Mouse (Mus musculus): ENCODE measurements around the gene Rnpepl1. TPM values are rescaled to one million over a fixed set of nuclear protein-coding genes. Genes with fewer than 3 reads are reported as not detected.

Rnpepl1 gene
- 207 and 319 TPM in 2 replicates for polyA plus RNA-seq (2012; rRNA removed; ENCODE audit: low replicate concordance)

DNA sequence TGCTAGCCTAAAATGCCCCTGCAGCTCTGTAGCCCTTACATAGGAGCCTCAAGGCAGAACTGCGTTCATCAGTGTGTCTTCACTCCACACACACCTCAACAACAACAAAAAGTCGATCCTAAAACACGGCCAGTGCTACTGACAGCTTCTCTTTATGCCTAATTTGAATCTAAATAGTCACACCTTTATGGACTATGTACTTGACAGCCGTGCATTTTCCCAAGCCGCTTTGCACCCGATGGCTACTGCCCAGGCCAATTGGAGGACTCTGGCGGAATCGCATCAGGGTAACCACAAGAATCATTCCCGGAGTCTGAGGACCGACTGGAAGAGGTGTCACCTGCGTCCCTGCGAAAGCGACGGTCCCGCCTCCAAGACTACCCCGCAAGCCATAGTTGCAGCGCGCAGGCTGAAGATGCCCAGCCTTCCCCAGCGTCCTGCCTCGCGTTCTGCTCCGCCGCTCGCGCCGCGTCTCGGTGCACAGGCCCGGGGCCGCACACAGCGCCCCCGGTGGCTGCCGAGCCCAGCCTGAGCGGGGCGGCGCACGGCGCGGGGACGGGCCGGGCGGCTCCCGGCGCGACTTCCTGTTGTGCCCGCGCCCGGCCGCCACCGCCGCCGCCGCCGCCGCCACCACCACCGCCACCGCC, at the start of gene Rnpepl1:
TSS of gene Rnpepl1 (plus strand) at position 545 of the 647 bp plus-strand sequence.

GRCm38 (mm10) chr1:92902786-92903185, 7.8 kb upstream of the Rnpepl1 start, which contains the start of gene Ankmy1:
Gene Ankmy1, minus strand, starts transcription at chr1:92902906.

GRCm38 (mm10) chr1:92906779-92907631, 3.6 kb upstream of the Rnpepl1 start, which contains the start of gene Dusp28:
Gene Dusp28, plus strand, starts transcription at chr1:92906981.

GRCm38 (mm10) chr1:92934182-92934827, 23.7 kb downstream of the Rnpepl1 start, which contains the start of gene Capn10:
Gene Capn10, plus strand, starts transcription at chr1:92934376.

GRCm38 (mm10) chr1:92950607-92951006, 40.0 kb downstream of the Rnpepl1 start, which contains the start of gene Gpr35:
Gene Gpr35, plus strand, starts transcription at chr1:92950865.

Other genes starting within 250 kb of the Rnpepl1 start
- 28.3 and 48.2 TPM in 2 replicates for gene Gpc1, start 79.1 kb upstream of the Rnpepl1 start, polyA plus RNA-seq (2012; rRNA removed; ENCODE audit: low replicate concordance)
- gene Ankmy1, start 7.9 kb upstream of the Rnpepl1 start, polyA plus RNA-seq (2012; rRNA removed; ENCODE audit: low replicate concordance) = 0.17 and 0.23 TPM in 2 replicates
- 30.0 and 42.4 TPM in 2 replicates for gene Dusp28, start 3.8 kb upstream of the Rnpepl1 start, polyA plus RNA-seq (2012; rRNA removed; ENCODE audit: low replicate concordance)
- gene Capn10, start 23.6 kb downstream of the Rnpepl1 start, polyA plus RNA-seq (2012; rRNA removed; ENCODE audit: low replicate concordance) = 21.3 and 25.7 TPM in 2 replicates
- gene Gpr35, start 40.1 kb downstream of the Rnpepl1 start, polyA plus RNA-seq (2012; rRNA removed; ENCODE audit: low replicate concordance) = 5.6 and 6.3 TPM in 2 replicates
- gene Aqp12, start 95.6 kb downstream of the Rnpepl1 start, polyA plus RNA-seq (2012; rRNA removed; ENCODE audit: low replicate concordance) = not detected in 2 replicates
- 2.7 and 3.2 TPM in 2 replicates for gene Kif1a, start 191.2 kb downstream of the Rnpepl1 start, polyA plus RNA-seq (2012; rRNA removed; ENCODE audit: low replicate concordance)
- gene Agxt, start 224.5 kb downstream of the Rnpepl1 start, polyA plus RNA-seq (2012; rRNA removed; ENCODE audit: low replicate concordance) = 0.53 TPM in 1 of 2 replicates, not detected in the other